Mouse (Mus musculus) embryonic fibroblast, embryonic 13.5 days (primary cell): ENCODE measurements around the gene Poc1b. TPM values are rescaled to one million over a fixed set of nuclear protein-coding genes. Genes with fewer than 3 reads are reported as not detected.

ENCODE experiments used
- H3K27ac ChIP-seq: 2 replicates; pipeline ENCODE4 v1.5.1; 2012; ENCODE audit warnings: low read length, control low read depth, inconsistent platforms; ENCODE audit not compliant: insufficient read depth
- H3K4me1 ChIP-seq: 2 replicates; pipeline ENCODE4 v1.6.1; 2011; ENCODE audit warnings: low read length; ENCODE audit not compliant: control insufficient read depth, insufficient read depth
- H3K4me3 ChIP-seq: 2 replicates; pipeline ENCODE4 v1.5.1; 2011; ENCODE audit warnings: mild to moderate bottlenecking, control low read depth, low read length; ENCODE audit not compliant: insufficient read depth
- CTCF ChIP-seq: IDR thresholded peaks from 2 replicates; pipeline ENCODE4 v1.5.1; 2011; ENCODE audit warnings: mild to moderate bottlenecking, control low read depth, low read length, moderate library complexity, borderline replicate concordance; ENCODE audit not compliant: insufficient read depth
- POLR2A ChIP-seq: IDR thresholded peaks from 2 replicates; pipeline ENCODE4 v1.6.1; 2011; ENCODE audit warnings: low read depth, mild to moderate bottlenecking, control low read depth, low read length, moderate library complexity
- polyA plus RNA-seq: library from polyadenylated mRNA; stranded (reverse); fragments of >200 nt; gene quantifications from 2 replicates; pipeline ENCODE4 v1.2.4, GENCODE M21; 2011; ENCODE audit warnings: low read depth; ENCODE audit not compliant: missing spikeins, insufficient read length

The Poc1b gene
- polyA plus RNA-seq, 1 experiment, result 21.9 TPM

- H3K4me1 ChIP-seq, result no peaks in the 10 kb centered on the region; the same call in 1 of the 2 replicates
- TF ChIP-seq POLR2A (no peak), CTCF (no peak)
- no peak overlapping the region for H3K27ac ChIP-seq
- H3K4me3 ChIP-seq, result no peak overlapping the region
Observed at GRCm38 (mm10) chr10:99188175-99188574, 81.3 kb downstream of the Poc1b start.

- Histone ChIP-seq H3K27ac (no peak overlapping the region), H3K4me3 (no peak overlapping the region), H3K4me1 (no peaks in the 10 kb centered on the region; the same call in 1 of the 2 replicates)
- TF ChIP-seq CTCF, result no peak
- no peak for TF ChIP-seq POLR2A
Observed at GRCm38 (mm10) chr10:99188656-99189603, 82.1 kb downstream of the Poc1b start.

- Histone ChIP-seq H3K4me3 (no peak overlapping the region), H3K27ac (no peak overlapping the region)
- TF ChIP-seq CTCF (no peak), POLR2A (no peak)
Observed at GRCm38 (mm10) chr10:99190798-99191197, 84.0 kb downstream of the Poc1b start.

GRCm38 (mm10) chr10:99194451-99195055, 87.7 kb downstream of the Poc1b start:
- H3K4me1 ChIP-seq, result no peaks in the 10 kb centered on the region; the same call in none of the 2 replicates
- TF ChIP-seq POLR2A, result no peak
- no peak overlapping the region for H3K27ac ChIP-seq
- H3K4me3 ChIP-seq, result no peak overlapping the region

More at GRCm38 (mm10) chr10:99190798-99191197, 84.0 kb downstream of the Poc1b start:
- H3K4me1 ChIP-seq, result no peaks in the 10 kb centered on the region; the same call in 1 of the 2 replicates

GRCm38 (mm10) chr10:99196556-99196955, 89.7 kb downstream of the Poc1b start:
- no peaks in the 10 kb centered on the region; the same call in 1 of the 2 replicates for H3K4me1 ChIP-seq
- no peak overlapping the region for H3K27ac ChIP-seq
- TF ChIP-seq POLR2A (no peak), CTCF (no peak)
- no peak overlapping the region for H3K4me3 ChIP-seq

GRCm38 (mm10) chr10:99197125-99197524, 90.3 kb downstream of the Poc1b start:
- H3K27ac ChIP-seq, result no peak overlapping the region
- TF ChIP-seq POLR2A (no peak), CTCF (no peak)
- H3K4me1 ChIP-seq, result no peaks in the 10 kb centered on the region; the same call in 1 of the 2 replicates
- H3K4me3 ChIP-seq, result no peak overlapping the region

- H3K27ac ChIP-seq, result no peak overlapping the region
- H3K4me3 ChIP-seq, result no peak overlapping the region
- no peak for TF ChIP-seq POLR2A
- TF ChIP-seq CTCF, result no peak
- H3K4me1 ChIP-seq, result peaks cover 3% of the 10 kb centered on the region
Observed at GRCm38 (mm10) chr10:99197607-99198305, 90.9 kb downstream of the Poc1b start.

- no peak overlapping the region for H3K27ac ChIP-seq
- no peak overlapping the region for H3K4me3 ChIP-seq
- no peak for TF ChIP-seq POLR2A
- TF ChIP-seq CTCF, result no peak
- H3K4me1 ChIP-seq, result peaks cover 3% of the 10 kb centered on the region
Observed at GRCm38 (mm10) chr10:99198946-99199345, 92.1 kb downstream of the Poc1b start.

- TF ChIP-seq POLR2A, result no peak
- no peak for TF ChIP-seq CTCF
- Histone ChIP-seq H3K4me1 (peaks cover 3% of the 10 kb centered on the region), H3K27ac (no peak overlapping the region), H3K4me3 (no peak overlapping the region)
Observed at GRCm38 (mm10) chr10:99200944-99201343, 94.1 kb downstream of the Poc1b start.
